In the genomic region with DNA sequence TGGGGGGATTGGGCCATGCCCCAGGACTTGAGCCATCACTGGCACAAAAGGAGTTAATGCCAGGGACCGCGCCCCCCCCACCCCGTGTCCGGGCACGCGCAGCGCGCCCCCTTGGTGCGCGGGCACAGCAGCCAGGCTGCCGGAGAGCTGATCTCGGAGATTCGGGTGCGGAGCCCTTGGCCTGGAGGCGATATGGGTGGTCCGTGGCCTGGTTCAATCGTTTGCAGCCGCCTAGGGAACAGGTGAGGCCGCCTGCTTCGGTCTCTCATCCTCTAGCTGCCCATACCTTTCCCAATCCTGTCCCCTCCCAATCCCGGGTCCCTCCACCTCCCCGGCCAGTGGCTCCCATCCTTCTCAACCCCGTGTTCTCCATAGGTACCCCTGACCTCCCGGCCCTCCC, we compare ENCODE assay signal across 8 mouse cellular contexts. TPM values are rescaled to one million over a fixed set of nuclear protein-coding genes. Genes with fewer than 3 reads are reported as not detected.
DNase-seq lines count a peak whose midpoint lies in the region; ATAC-seq lines count a peak whose summit lies in the region.

A gene (plus strand): TSS at position 114 of the 400 bp plus-strand sequence.

- peak within 1 kb of the TSS; percentile 55 for H3K4me3 ChIP-seq in hindbrain, embryonic 15.5 days
- H3K4me3 ChIP-seq in limb, embryonic 15.5 days = peak within 1 kb of the TSS; percentile 43

- H3K9ac ChIP-seq in hindbrain, embryonic 15.5 days = peak within 1 kb of the TSS; percentile 72
- H3K9ac ChIP-seq in limb, embryonic 15.5 days = no peak within 1 kb of the TSS

- H3K4me1 ChIP-seq in hindbrain, embryonic 15.5 days (replicated peaks) = peaks cover 28% of the 10 kb centered on the region
- peaks cover 13% of the 10 kb centered on the region for H3K4me1 ChIP-seq in limb, embryonic 15.5 days

- no peaks in the 10 kb centered on the region for H3K27me3 ChIP-seq in hindbrain, embryonic 15.5 days
- H3K27me3 ChIP-seq in limb, embryonic 15.5 days = peaks cover 20% of the 10 kb centered on the region

- WGBS in hindbrain, embryonic 15.5 days = 18% methylated on average over 17 of the region's 24 CpGs
- 26% methylated on average over 12 of the region's 24 CpGs for WGBS in limb, embryonic 15.5 days

- no peaks in the 10 kb centered on the region for H3K36me3 ChIP-seq in hindbrain, embryonic 15.5 days
- peaks cover 14% of the 10 kb centered on the region; the same call in 1 of the 2 replicates for H3K36me3 ChIP-seq in limb, embryonic 15.5 days

- peak; percentile 32; the same call in 1 of the 2 replicates for ATAC-seq in hindbrain, embryonic 15.5 days (ENCODE audit: low FRiP score, low read depth)
- ATAC-seq in limb, embryonic 15.5 days (ENCODE audit: insufficient number of reproducible peaks, low FRiP score, low TSS enrichment, low read depth) = 0 out of 2 replicates have a peak, but pooled peaks have one; percentile 46

- H3K9me3 ChIP-seq in hindbrain, embryonic 15.5 days = no peaks in the 10 kb centered on the region
- no peaks in the 10 kb centered on the region for H3K9me3 ChIP-seq in limb, embryonic 15.5 days

- H3K27ac ChIP-seq in hindbrain, embryonic 15.5 days (replicated peaks) = peak within 1 kb of the TSS; percentile 90
- H3K27ac ChIP-seq in limb, embryonic 15.5 days = peak within 1 kb of the TSS; percentile 74

- peak; percentile 38 for DNase-seq in embryo, embryonic 10 days (ENCODE audit: low spot score)
- DNase-seq in embryo, embryonic 9.5 days (ENCODE audit: extremely low spot score) = no peak
- peak; percentile 5 for DNase-seq in thymus, postnatal 14 days
- DNase-seq in thymus, adult 18-20 months = no peak
- peak; percentile 42 for DNase-seq in retina, embryonic 14.5 days (ENCODE audit: low spot score)
- DNase-seq in urinary bladder, postnatal 25 days (ENCODE audit: low spot score) = no peak

- peak within 1 kb of the TSS; percentile 60 for H3K4me2 ChIP-seq in hindbrain, embryonic 15.5 days
- peak within 1 kb of the TSS; percentile 39 for H3K4me2 ChIP-seq in limb, embryonic 15.5 days

RNA-seq across cellular contexts. Expression of the gene that starts here (rescaled TPM):
- 73.2 and 87.8 TPM in 2 replicates for polyA plus RNA-seq in hindbrain, embryonic 15.5 days (2015; fragmentation: Nextera tagmentation; extraction: Ambion mirVana)
- polyA plus RNA-seq in limb, embryonic 15.5 days (2015; fragmentation: Nextera tagmentation; extraction: Ambion mirVana) = 12.9 and 14.3 TPM in 2 replicates

Comparison
In these comparisons a context has a peak if more than half of its experiments do, and no peak if none do; other contexts are left out.
1. DNase-seq: peak in embryo, embryonic 10 days (single experiment), thymus, postnatal 14 days (single experiment) and retina, embryonic 14.5 days (single experiment); none in embryo, embryonic 9.5 days (single experiment), thymus, adult 18-20 months (0 of 2) and urinary bladder, postnatal 25 days (single experiment).